Mouse (Mus musculus) cortical plate, adult 2 months (tissue): ENCODE results near the gene Fuom.

Source experiments
- CTCF ChIP-seq: fragments of 200-500 bp; IDR thresholded peaks from 2 replicates; pipeline ENCODE4 v1.5.1; 2011; ENCODE audit warnings: mild to moderate bottlenecking, control low read depth, low read length; ENCODE audit not compliant: insufficient read depth; ENCODE audit errors: extremely low read depth
- POLR2A ChIP-seq: fragments of 200-500 bp; IDR thresholded peaks from 2 replicates; pipeline ENCODE4 v1.6.1; 2011; ENCODE audit warnings: mild to moderate bottlenecking, low read length, control low read depth; ENCODE audit not compliant: insufficient read depth; ENCODE audit errors: extremely low read depth

DNA sequence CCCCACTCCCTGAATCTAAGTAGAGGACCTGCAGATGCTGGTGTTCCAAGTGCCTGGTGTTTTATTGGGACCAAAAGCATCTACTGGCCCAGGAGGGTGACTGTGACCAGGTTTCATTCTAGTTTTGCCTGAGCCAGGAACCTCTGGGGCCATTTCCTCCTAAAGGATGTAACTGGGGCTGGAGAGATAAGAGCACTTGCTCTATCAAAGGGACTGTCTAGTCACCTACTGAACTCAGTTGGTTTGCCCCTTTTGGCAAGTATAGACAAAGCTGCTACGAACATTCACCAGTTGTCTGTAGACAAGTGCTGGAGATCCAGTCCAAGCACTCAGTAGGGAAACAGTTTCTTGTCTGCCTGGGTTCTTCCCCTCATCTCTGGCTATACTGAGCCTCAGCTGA lies 3.8 kb downstream of the Fuom start:
- TF ChIP-seq POLR2A (no peak), CTCF (no peak)
